Mouse (Mus musculus): Measurements from ENCODE around the gene Rpl19. TPM values are rescaled to one million over a fixed set of nuclear protein-coding genes. Genes with fewer than 3 reads are reported as not detected.

The Rpl19 gene
- polyA plus RNA-seq, 1 experiment, result not detected

DNA sequence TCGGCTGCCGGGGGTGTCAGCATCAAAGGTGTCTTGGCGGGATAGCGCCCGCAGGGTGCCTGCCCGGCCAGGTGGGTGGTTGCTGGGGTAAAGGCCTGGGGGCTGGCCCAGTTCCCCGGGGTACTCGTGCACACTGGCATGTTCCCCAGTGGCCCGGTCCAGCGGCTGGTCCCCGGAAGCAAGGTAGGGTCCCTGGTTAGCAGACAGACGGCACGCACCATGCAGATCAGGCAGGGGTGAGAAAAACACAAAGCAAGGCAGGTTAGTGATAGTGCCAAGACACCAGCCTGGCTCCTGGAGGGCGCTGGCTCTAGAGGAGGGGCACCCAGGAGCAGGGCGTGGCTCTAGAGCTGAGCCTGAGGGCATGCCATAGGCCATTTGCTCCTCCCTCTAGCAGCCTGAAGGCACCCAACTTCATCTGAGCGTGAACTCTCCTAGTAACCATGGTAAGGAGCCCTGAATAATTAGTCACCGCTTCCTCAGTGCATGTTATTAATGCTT, 23.3 kb upstream of the Rpl19 start:
- WGBS, result 30% methylated on average over 17 of the region's 17 CpGs
- TF ChIP-seq CTCF (IDR thresholded peaks at IDR 0.05; ENCODE audit: insufficient read depth, low read depth, low read length), result no peak
- TF ChIP-seq POLR2A (IDR thresholded peaks at IDR 0.05; ENCODE audit: insufficient read depth, low read depth, low read length), result no peak
- peaks cover 63% of the 10 kb centered on the region for H3K4me1 ChIP-seq (ENCODE audit: control insufficient read depth, insufficient read depth, low read length)
- H3K27ac ChIP-seq (ENCODE audit: insufficient read depth, low read depth, low read length), result peak overlapping the region; percentile 67
- H3K4me3 ChIP-seq (ENCODE audit: insufficient read depth, low read depth, low read length), result no peak overlapping the region

DNA sequence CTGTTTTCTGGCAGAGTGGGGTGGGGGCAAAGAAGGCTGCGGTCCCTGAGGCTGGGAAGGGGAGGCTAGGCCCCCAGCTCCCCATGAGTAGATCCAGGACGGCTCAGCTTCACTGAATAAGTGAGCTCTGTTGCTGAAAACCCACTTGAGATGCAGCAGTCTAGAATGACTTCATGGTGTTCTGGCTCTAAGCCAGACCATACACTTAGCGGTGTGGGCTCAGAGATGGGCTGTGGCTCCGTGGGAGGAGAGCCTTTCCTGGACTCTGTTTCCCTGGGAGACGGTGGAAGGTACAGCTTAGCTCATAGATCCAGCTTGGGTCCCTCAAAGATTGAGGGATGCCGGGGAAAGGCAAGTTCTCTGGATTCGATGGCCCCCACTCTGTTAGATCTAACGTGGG, 22.3 kb upstream of the Rpl19 start:
- TF ChIP-seq POLR2A (IDR thresholded peaks at IDR 0.05; ENCODE audit: insufficient read depth, low read depth, low read length) (no peak), CTCF (IDR thresholded peaks at IDR 0.05; ENCODE audit: insufficient read depth, low read depth, low read length) (no peak)

DNA sequence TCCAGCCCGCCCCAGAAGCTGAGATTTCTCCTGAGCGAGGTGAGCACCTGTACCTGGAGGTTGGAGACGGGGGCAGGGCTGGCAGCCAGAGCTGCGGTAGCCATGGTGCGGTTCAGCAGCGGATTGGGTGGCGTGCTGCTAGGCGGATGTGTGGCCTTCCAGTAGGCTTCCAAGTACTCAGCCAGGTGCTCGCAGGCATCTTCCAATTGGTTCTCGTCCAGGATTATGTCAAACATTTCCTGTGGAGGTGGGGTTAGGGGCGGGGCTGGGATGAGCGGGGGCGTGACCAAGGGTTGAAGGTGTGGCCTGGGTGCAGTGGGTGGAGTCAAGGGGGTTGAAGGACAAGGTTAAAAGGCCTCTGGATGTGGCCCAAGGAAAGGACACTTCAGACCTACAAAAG, 21.4 kb upstream of the Rpl19 start:
- no peak for TF ChIP-seq POLR2A (IDR thresholded peaks at IDR 0.05; ENCODE audit: insufficient read depth, low read depth, low read length)
- TF ChIP-seq CTCF (IDR thresholded peaks at IDR 0.05; ENCODE audit: insufficient read depth, low read depth, low read length), result no peak
- Histone ChIP-seq H3K4me3 (ENCODE audit: insufficient read depth, low read depth, low read length) (no peak overlapping the region), H3K4me1 (ENCODE audit: control insufficient read depth, insufficient read depth, low read length) (peaks cover 49% of the 10 kb centered on the region), H3K27ac (ENCODE audit: insufficient read depth, low read depth, low read length) (no peak overlapping the region)
- WGBS, result 70% methylated on average over 13 of the region's 13 CpGs

More for the DNA sequence above, 22.3 kb upstream of the Rpl19 start:
- H3K4me1 ChIP-seq (ENCODE audit: control insufficient read depth, insufficient read depth, low read length), result peaks cover 57% of the 10 kb centered on the region
- peak overlapping the region; percentile 50 for H3K27ac ChIP-seq (ENCODE audit: insufficient read depth, low read depth, low read length)
- no peak overlapping the region for H3K4me3 ChIP-seq (ENCODE audit: insufficient read depth, low read depth, low read length)
- WGBS, result 46% methylated on average over 8 of the region's 8 CpGs

DNA sequence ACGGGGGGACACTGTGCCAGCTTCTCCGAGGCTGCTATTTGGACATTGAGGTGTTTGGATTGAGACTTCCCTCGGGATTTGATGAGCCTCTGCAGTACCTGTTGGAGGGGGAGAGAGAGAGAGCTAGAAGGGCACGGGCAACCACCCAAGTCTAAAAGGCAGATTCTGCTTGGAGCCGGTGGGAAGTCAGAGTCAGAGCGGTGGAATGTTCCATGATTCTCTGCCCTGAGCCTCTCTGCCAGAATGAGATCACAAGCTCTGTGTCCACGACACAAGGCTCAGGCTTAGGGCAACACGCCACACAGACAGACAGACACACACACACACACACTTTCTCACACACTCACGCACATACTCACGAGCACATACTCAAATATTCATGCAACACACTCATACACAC, 20.8 kb upstream of the Rpl19 start:
- H3K27ac ChIP-seq (ENCODE audit: insufficient read depth, low read depth, low read length), result no peak overlapping the region
- 77% methylated on average over 10 of the region's 10 CpGs for WGBS
- TF ChIP-seq POLR2A (IDR thresholded peaks at IDR 0.05; ENCODE audit: insufficient read depth, low read depth, low read length), result no peak
- TF ChIP-seq CTCF (IDR thresholded peaks at IDR 0.05; ENCODE audit: insufficient read depth, low read depth, low read length), result no peak

DNA sequence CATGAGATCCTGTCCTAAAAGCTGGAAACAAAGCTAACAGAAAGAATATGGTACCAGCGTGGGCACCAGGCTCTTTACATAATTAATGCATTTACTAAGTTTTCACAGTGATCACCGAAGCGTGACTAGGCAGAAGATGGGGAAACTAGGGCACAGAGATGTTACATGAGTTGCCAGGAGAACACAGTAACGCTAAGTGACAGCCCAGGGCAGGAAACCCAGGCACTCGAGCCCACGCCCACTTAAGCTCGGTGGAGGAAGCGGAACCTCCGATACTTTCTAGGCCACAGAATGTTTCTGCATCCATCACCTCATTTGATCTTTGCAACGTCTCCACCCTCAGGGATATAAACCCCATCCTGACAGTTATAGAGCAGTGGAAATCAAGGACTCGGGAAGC, 18.4 kb upstream of the Rpl19 start:
- Histone ChIP-seq H3K4me1 (ENCODE audit: control insufficient read depth, insufficient read depth, low read length) (peaks cover 35% of the 10 kb centered on the region), H3K27ac (ENCODE audit: insufficient read depth, low read depth, low read length) (no peak overlapping the region), H3K4me3 (ENCODE audit: insufficient read depth, low read depth, low read length) (no peak overlapping the region)
- 51% methylated on average over 11 of the region's 11 CpGs for WGBS
- TF ChIP-seq POLR2A (IDR thresholded peaks at IDR 0.05; ENCODE audit: insufficient read depth, low read depth, low read length) (no peak), CTCF (IDR thresholded peaks at IDR 0.05; ENCODE audit: insufficient read depth, low read depth, low read length) (no peak)

More for the DNA sequence above, 20.8 kb upstream of the Rpl19 start:
- Histone ChIP-seq H3K4me3 (ENCODE audit: insufficient read depth, low read depth, low read length) (no peak overlapping the region), H3K4me1 (ENCODE audit: control insufficient read depth, insufficient read depth, low read length) (peaks cover 43% of the 10 kb centered on the region)

DNA sequence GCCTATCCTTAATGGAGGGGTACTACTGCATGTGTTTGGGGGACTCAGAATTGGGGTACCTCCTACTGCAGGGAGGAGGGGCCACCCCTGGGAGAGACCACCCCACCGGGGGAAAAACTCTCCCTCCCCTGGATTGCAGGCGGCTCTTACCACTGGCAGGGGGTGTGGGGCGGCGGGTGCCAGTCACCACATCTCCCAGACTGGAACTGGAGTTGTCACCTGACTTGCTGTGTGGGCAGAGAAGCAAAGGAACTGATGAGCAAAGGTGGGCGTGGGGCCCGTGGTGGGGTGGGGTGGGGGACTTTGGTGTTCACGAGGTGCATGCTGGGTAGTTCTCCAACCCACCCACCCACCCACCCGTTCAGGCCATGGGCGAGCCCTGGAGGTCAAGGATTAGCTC, 14.8 kb upstream of the Rpl19 start:
- Histone ChIP-seq H3K4me3 (ENCODE audit: insufficient read depth, low read depth, low read length) (no peak overlapping the region), H3K27ac (ENCODE audit: insufficient read depth, low read depth, low read length) (no peak overlapping the region), H3K4me1 (ENCODE audit: control insufficient read depth, insufficient read depth, low read length) (peaks cover 16% of the 10 kb centered on the region)
- TF ChIP-seq POLR2A (IDR thresholded peaks at IDR 0.05; ENCODE audit: insufficient read depth, low read depth, low read length) (no peak), CTCF (IDR thresholded peaks at IDR 0.05; ENCODE audit: insufficient read depth, low read depth, low read length) (no peak)
- 69% methylated on average over 9 of the region's 9 CpGs for WGBS

DNA sequence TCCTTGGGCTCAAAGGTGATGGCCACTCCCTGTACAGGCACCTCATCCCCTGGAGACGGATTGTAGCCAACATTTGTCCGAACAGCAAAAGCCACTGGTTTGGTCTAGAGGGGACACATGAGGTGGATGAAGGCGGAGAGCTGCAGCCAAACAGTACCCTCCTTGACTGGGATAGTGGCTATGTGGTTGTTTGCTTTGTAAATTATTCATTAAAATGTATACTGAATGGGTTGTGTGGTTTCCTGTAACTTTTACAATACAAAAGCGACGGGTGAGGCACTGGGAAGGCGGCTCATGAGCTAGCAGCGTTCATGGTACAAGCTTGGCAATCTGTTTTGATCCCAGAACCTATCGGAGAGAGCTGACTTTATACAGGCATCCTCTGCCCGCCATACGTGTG, 13.7 kb upstream of the Rpl19 start:
- no peak for TF ChIP-seq POLR2A (IDR thresholded peaks at IDR 0.05; ENCODE audit: insufficient read depth, low read depth, low read length)
- no peak overlapping the region for H3K4me3 ChIP-seq (ENCODE audit: insufficient read depth, low read depth, low read length)
- H3K4me1 ChIP-seq (ENCODE audit: control insufficient read depth, insufficient read depth, low read length), result peaks cover 25% of the 10 kb centered on the region
- H3K27ac ChIP-seq (ENCODE audit: insufficient read depth, low read depth, low read length), result no peak overlapping the region
- WGBS, result 79% methylated on average over 10 of the region's 10 CpGs

DNA sequence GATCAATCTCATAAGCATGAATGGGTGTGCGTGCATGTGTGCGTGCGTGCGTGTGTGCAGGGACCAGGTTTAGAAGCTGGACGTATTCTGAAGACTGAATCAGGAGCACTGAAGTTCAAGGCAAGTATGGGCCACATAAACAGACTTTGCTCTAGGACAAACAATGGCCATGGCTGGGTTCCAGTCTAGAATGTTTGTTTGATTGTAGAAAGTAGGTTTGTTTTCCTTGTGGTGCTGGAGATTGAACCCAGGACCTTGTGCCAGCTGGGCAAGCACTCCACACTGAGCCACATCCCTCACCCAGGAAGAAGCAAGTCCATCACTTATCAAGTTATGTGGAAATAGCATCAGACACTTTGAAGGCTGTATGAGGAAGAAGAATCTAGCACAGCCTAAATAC, 10.3 kb upstream of the Rpl19 start:
- WGBS, result 85% methylated on average over 5 of the region's 5 CpGs
- Histone ChIP-seq H3K4me3 (ENCODE audit: insufficient read depth, low read depth, low read length) (no peak overlapping the region), H3K4me1 (ENCODE audit: control insufficient read depth, insufficient read depth, low read length) (peaks cover 50% of the 10 kb centered on the region), H3K27ac (ENCODE audit: insufficient read depth, low read depth, low read length) (no peak overlapping the region)
- no peak for TF ChIP-seq POLR2A (IDR thresholded peaks at IDR 0.05; ENCODE audit: insufficient read depth, low read depth, low read length)
- no peak for TF ChIP-seq CTCF (IDR thresholded peaks at IDR 0.05; ENCODE audit: insufficient read depth, low read depth, low read length)

DNA sequence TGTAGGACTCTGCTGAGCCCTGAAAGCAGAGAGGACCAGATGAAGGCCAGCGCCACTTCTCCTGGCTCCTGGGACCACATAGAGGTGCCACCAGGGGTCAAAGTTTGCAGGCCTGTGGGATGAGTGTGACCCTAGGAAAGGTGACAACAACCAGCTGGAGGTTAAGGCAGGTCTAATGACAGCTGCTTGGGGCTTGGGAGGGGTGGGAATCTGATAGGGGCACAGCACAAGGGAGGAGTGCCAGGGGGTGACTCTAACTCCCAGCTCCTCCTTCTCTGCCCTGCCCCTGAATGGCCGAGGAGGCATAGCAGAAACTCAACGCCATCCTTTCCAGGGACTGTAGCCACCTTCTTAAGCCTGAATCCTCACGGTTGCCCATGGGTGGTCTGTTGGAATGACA, 9.7 kb upstream of the Rpl19 start:
- TF ChIP-seq CTCF (IDR thresholded peaks at IDR 0.05; ENCODE audit: insufficient read depth, low read depth, low read length) (no peak), POLR2A (IDR thresholded peaks at IDR 0.05; ENCODE audit: insufficient read depth, low read depth, low read length) (no peak)
- peak overlapping the region; percentile 96; the same call in 1 of the 2 replicates for H3K27ac ChIP-seq (ENCODE audit: insufficient read depth, low read depth, low read length)
- H3K4me3 ChIP-seq (ENCODE audit: insufficient read depth, low read depth, low read length), result no peak overlapping the region
- 75% methylated on average over 4 of the region's 4 CpGs for WGBS
- H3K4me1 ChIP-seq (ENCODE audit: control insufficient read depth, insufficient read depth, low read length), result peaks cover 52% of the 10 kb centered on the region

DNA sequence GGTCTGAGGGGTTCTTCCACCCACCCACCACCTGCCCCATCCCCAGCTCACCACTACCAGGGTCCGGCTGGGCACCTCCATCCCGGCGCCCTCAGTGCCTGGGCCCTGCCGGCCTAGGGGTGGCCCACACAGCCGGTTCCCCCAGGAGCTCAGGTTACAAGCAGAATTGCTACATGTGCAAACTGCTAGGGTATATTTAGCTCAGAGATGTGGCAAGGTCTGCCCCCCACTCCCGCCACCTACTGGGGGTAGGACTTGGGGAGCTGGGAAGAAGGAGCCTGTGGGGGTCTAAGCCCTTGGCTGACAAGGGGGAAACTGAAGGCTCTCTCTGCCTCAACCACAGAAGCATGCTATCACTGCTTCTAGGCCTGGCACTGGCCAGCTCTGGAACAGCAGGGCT, 8.3 kb upstream of the Rpl19 start:
- TF ChIP-seq POLR2A (IDR thresholded peaks at IDR 0.05; ENCODE audit: insufficient read depth, low read depth, low read length), result no peak
- 44% methylated on average over 6 of the region's 6 CpGs for WGBS
- Histone ChIP-seq H3K4me1 (ENCODE audit: control insufficient read depth, insufficient read depth, low read length) (peaks cover 48% of the 10 kb centered on the region), H3K4me3 (ENCODE audit: insufficient read depth, low read depth, low read length) (peak overlapping the region; percentile 20), H3K27ac (ENCODE audit: insufficient read depth, low read depth, low read length) (peak overlapping the region; percentile 96)
